Mouse (Mus musculus) stomach, adult 2 months (tissue): ENCODE measurements around the gene Anapc15-ps. TPM values are rescaled to one million over a fixed set of nuclear protein-coding genes. Genes with fewer than 3 reads are reported as not detected.

Source experiments
- polyA plus RNA-seq: library from polyadenylated mRNA; depleted of rRNA; stranded (reverse); fragments of >200 nt; gene quantifications from 2 replicates; pipeline ENCODE4 v1.2.3, GENCODE M21; 2012; rRNA removed

Gene Anapc15-ps
- polyA plus RNA-seq, result not detected in 2 replicates

GRCm38 (mm10) chr10:95673351-95673750 lies at the start of gene Anapc15-ps:
Anapc15-ps (minus strand) TSS chr10:95673451.

Other genes with a start within 250 kb of the Anapc15-ps start
- gene Mrpl42, start 171.5 kb downstream of the Anapc15-ps start, polyA plus RNA-seq, result 18.5 and 19.5 TPM in 2 replicates
- 5.4 and 7.3 TPM in 2 replicates for gene Ube2n, start 158.3 kb downstream of the Anapc15-ps start, polyA plus RNA-seq
- gene Nudt4, start 109.3 kb downstream of the Anapc15-ps start, polyA plus RNA-seq, result 6.5 and 14.1 TPM in 2 replicates
- gene Gm33543, start 169.5 kb upstream of the Anapc15-ps start, polyA plus RNA-seq, result not detected in 2 replicates